Mouse (Mus musculus): ENCODE measurements around the gene Tiam1.

DNA sequence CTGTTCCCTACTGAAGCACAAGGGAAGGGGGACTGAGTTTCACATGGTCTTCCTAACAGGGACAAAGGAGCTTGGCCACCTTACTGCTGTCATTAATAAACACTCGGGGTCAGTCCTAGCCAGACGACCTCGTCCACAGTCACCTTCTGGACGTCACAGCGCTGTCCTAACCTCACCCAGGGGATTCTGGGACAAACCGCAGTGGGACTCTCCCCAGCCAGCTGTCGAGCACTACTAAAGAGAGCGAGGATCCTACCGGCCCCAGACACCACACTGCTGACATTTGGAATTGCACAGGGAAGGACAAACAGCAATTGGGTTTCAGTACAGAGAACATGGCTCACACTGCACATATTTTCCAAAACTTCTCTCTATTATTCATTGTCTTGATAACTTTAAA lies 292.2 kb downstream of the Tiam1 start:
- TF ChIP-seq POLR2A (IDR thresholded peaks at IDR 0.05; ENCODE audit: insufficient read depth, low read depth, low read length) (no peak), CTCF (IDR thresholded peaks at IDR 0.05; ENCODE audit: insufficient read depth, low read depth, low read length) (no peak)
